Mouse (Mus musculus): ENCODE data around the gene Vps37c. TPM values are rescaled to one million over a fixed set of nuclear protein-coding genes. Genes with fewer than 3 reads are reported as not detected.
A peak's percentile ranks its signal among the peaks of the same experiment; 100 is the strongest.

Gene Vps37c
- polyA plus RNA-seq, 1 experiment from 2014 or later, result 31.1 TPM

DNA sequence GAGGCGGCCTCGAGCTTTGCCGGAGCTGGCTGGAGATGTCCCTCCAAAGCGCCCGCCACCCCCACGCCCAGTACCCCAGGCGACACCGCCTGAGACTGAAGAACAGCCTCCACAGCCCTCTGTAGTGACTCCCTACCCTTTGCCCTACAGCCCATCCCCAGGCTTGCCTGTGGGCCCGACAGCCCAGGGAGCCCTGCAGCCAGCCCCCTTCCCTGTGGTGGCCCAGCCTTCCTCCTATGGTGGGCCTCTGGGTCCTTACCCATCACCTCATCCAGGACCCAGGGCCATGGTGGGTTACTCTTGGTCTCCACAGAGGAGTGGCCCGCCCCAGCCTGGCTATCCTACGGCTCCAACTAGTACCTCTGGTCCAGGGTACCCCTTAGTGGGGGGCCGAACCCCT is 24.1 kb downstream of the Vps37c start:
- H3K27ac ChIP-seq (ENCODE audit: low read depth), result no peak overlapping the region
- no peak overlapping the region for H3K9ac ChIP-seq (ENCODE audit: low read length)
- H3K9me3 ChIP-seq (ENCODE audit: control insufficient read depth, low read length), result no peaks in the 10 kb centered on the region
- no peak for ATAC-seq (replicated peaks; ENCODE audit: low FRiP score, low TSS enrichment, low read depth)
- H3K36me3 ChIP-seq (ENCODE audit: control insufficient read depth, insufficient read depth, low read length), result peaks cover 49% of the 10 kb centered on the region
- DNase-seq (ENCODE audit: low spot score), result no peak
- no peak overlapping the region for H3K4me2 ChIP-seq (ENCODE audit: low read length)
- 86% methylated on average over 12 of the region's 12 CpGs for WGBS
- no peaks in the 10 kb centered on the region for H3K27me3 ChIP-seq (replicated peaks; ENCODE audit: control insufficient read depth, insufficient read depth, low read length)
- H3K4me3 ChIP-seq (ENCODE audit: low read depth, low read length), result no peak overlapping the region
- no peaks in the 10 kb centered on the region; the same call in 1 of the 2 replicates for H3K4me1 ChIP-seq (replicated peaks; ENCODE audit: control insufficient read depth, insufficient read depth, low read length)

GRCm38 (mm10) chr19:10713551-10713950 is 25.0 kb downstream of the Vps37c start:
- Histone ChIP-seq H3K36me3 (ENCODE audit: control insufficient read depth, insufficient read depth, low read length) (peaks cover 42% of the 10 kb centered on the region), H3K9me3 (ENCODE audit: control insufficient read depth, low read length) (no peaks in the 10 kb centered on the region), H3K27me3 (replicated peaks; ENCODE audit: control insufficient read depth, insufficient read depth, low read length) (no peaks in the 10 kb centered on the region), H3K4me2 (ENCODE audit: low read length) (no peak overlapping the region), H3K27ac (ENCODE audit: low read depth) (no peak overlapping the region), H3K9ac (ENCODE audit: low read length) (no peak overlapping the region), H3K4me3 (ENCODE audit: low read depth, low read length) (no peak overlapping the region), H3K4me1 (replicated peaks; ENCODE audit: control insufficient read depth, insufficient read depth, low read length) (peaks cover 4% of the 10 kb centered on the region; the same call in 1 of the 2 replicates)
- no peak for DNase-seq (ENCODE audit: low spot score)
- ATAC-seq (replicated peaks; ENCODE audit: low FRiP score, low TSS enrichment, low read depth), result no peak
- WGBS, result 90% methylated on average over 10 of the region's 10 CpGs

DNA sequence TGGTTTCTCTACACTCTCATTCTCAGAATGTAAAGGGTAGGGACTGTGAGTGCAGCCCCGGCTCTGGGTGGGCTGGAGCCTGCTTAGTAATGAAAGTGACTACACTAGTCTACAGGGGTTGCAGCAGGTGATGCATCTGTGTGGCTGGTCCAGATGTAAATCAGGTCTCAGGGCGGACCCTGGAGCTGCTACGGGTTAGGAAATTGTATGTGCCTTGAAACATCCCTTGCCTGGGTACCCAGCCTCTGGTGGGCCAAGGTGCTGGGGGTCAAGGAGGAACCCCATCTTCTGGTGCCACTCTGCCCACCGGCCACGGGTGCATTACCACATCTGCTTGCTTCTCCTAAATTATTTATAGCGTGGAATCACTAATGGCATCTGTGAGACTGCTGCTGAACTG is 25.6 kb downstream of the Vps37c start:
- Histone ChIP-seq H3K9ac (ENCODE audit: low read length) (no peak overlapping the region), H3K4me2 (ENCODE audit: low read length) (no peak overlapping the region), H3K4me3 (ENCODE audit: low read depth, low read length) (no peak overlapping the region), H3K4me1 (replicated peaks; ENCODE audit: control insufficient read depth, insufficient read depth, low read length) (peaks cover 4% of the 10 kb centered on the region; the same call in 1 of the 2 replicates), H3K9me3 (ENCODE audit: control insufficient read depth, low read length) (no peaks in the 10 kb centered on the region), H3K27me3 (replicated peaks; ENCODE audit: control insufficient read depth, insufficient read depth, low read length) (no peaks in the 10 kb centered on the region), H3K36me3 (ENCODE audit: control insufficient read depth, insufficient read depth, low read length) (peaks cover 40% of the 10 kb centered on the region), H3K27ac (ENCODE audit: low read depth) (no peak overlapping the region)
- DNase-seq (ENCODE audit: low spot score), result no peak
- WGBS, result 77% methylated on average over 6 of the region's 6 CpGs
- ATAC-seq (replicated peaks; ENCODE audit: low FRiP score, low TSS enrichment, low read depth), result no peak

GRCm38 (mm10) chr19:10714682-10715475 is 26.3 kb downstream of the Vps37c start:
- 43% methylated on average over 4 of the region's 4 CpGs for WGBS
- H3K36me3 ChIP-seq (ENCODE audit: control insufficient read depth, insufficient read depth, low read length), result peaks cover 40% of the 10 kb centered on the region
- no peaks in the 10 kb centered on the region for H3K9me3 ChIP-seq (ENCODE audit: control insufficient read depth, low read length)
- no peak overlapping the region for H3K4me3 ChIP-seq (ENCODE audit: low read depth, low read length)
- DNase-seq (ENCODE audit: low spot score), result peak; percentile 82
- no peaks in the 10 kb centered on the region for H3K27me3 ChIP-seq (replicated peaks; ENCODE audit: control insufficient read depth, insufficient read depth, low read length)
- ATAC-seq (replicated peaks; ENCODE audit: low FRiP score, low TSS enrichment, low read depth), result peak; percentile 72
- H3K27ac ChIP-seq (ENCODE audit: low read depth), result no peak overlapping the region
- no peak overlapping the region for H3K4me2 ChIP-seq (ENCODE audit: low read length)
- peaks cover 7% of the 10 kb centered on the region for H3K4me1 ChIP-seq (replicated peaks; ENCODE audit: control insufficient read depth, insufficient read depth, low read length)
- H3K9ac ChIP-seq (ENCODE audit: low read length), result no peak overlapping the region

DNA sequence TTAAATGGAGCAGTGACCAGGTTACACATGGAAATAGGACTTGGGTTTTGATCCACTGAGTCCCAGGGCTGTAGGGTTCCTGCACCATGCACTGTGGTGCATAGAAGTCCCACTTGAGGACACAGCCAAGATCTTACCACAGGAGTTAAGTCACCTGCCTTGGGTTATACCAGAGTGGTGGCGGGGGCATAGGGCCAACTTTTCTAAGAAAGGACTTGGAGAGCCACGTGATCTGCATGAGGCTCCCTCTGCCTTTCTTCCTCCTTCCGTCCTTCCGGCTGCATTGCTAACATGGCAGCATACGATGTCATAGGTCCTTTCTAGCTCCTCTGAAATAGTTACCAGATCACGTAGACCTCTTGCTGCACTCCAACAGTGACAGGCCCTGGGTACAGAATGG is 26.9 kb downstream of the Vps37c start:
- no peak overlapping the region for H3K4me2 ChIP-seq (ENCODE audit: low read length)
- DNase-seq (ENCODE audit: low spot score) (no peak), ATAC-seq (replicated peaks; ENCODE audit: low FRiP score, low TSS enrichment, low read depth) (no peak)
- whole genome bisulfite sequencing, result 94% methylated on average over 6 of the region's 6 CpGs
- peaks cover 37% of the 10 kb centered on the region for H3K36me3 ChIP-seq (ENCODE audit: control insufficient read depth, insufficient read depth, low read length)
- no peaks in the 10 kb centered on the region for H3K9me3 ChIP-seq (ENCODE audit: control insufficient read depth, low read length)
- no peak overlapping the region for H3K27ac ChIP-seq (ENCODE audit: low read depth)
- H3K27me3 ChIP-seq (replicated peaks; ENCODE audit: control insufficient read depth, insufficient read depth, low read length), result no peaks in the 10 kb centered on the region
- H3K9ac ChIP-seq (ENCODE audit: low read length), result no peak overlapping the region
- H3K4me3 ChIP-seq (ENCODE audit: low read depth, low read length), result no peak overlapping the region
- peaks cover 13% of the 10 kb centered on the region for H3K4me1 ChIP-seq (replicated peaks; ENCODE audit: control insufficient read depth, insufficient read depth, low read length)

DNA sequence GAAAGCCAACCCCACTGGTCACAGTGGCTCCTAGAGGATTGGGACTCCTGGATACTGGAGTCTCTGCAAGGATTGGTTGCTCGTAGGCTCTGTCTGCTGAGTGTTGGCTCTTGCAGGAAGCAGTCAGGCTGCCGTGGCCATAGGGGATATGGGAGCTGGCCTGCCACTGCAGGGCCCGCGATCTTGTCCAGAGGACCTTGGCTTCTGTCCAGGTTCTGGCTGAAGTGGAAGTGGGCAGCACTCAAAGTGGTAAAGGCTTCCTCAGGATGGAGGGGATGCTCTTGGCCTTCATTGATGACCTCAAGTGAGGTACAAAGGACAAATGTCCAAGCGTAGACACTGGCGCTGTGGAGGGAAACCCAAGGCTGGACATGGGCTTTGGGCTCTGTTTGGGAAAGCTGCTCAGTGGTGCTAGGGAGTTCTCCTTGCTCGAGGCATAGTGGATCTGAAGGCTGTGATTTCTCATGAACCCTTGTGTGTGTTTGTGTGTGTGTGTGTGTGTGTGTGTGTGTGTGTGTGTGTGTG is 29.8 kb downstream of the Vps37c start:
- Histone ChIP-seq H3K4me1 (replicated peaks; ENCODE audit: control insufficient read depth, insufficient read depth, low read length) (peaks cover 16% of the 10 kb centered on the region), H3K9me3 (ENCODE audit: control insufficient read depth, low read length) (no peaks in the 10 kb centered on the region), H3K27ac (ENCODE audit: low read depth) (no peak overlapping the region), H3K9ac (ENCODE audit: low read length) (no peak overlapping the region), H3K36me3 (ENCODE audit: control insufficient read depth, insufficient read depth, low read length) (peaks cover 8% of the 10 kb centered on the region), H3K4me2 (ENCODE audit: low read length) (no peak overlapping the region), H3K4me3 (ENCODE audit: low read depth, low read length) (no peak overlapping the region), H3K27me3 (replicated peaks; ENCODE audit: control insufficient read depth, insufficient read depth, low read length) (no peaks in the 10 kb centered on the region)
- WGBS, result 70% methylated on average over 7 of the region's 7 CpGs
- DNase-seq (ENCODE audit: low spot score) (no peak), ATAC-seq (replicated peaks; ENCODE audit: low FRiP score, low TSS enrichment, low read depth) (no peak)

GRCm38 (mm10) chr19:10719751-10720150 is 31.2 kb downstream of the Vps37c start:
- no peak overlapping the region for H3K9ac ChIP-seq (ENCODE audit: low read length)

DNA sequence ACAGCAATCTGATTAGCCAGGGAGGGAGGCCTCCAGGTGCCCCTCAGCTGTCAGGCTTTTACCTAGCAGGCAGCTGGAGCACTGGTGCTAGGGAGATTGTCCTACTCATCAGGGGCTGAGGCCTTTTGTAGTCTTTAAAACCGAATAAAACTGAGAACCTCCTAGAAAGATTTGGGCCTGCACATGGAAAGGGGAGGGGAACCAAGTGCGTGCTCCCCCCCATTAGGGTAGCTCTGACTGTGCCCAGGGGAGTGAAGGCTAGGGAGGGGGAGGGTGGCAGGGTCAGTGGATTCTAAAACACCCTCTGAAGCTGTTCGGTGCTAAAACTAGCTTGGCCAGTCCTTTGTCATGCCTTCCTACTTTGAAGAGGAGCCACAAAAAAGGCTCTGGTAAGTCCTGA is 32.0 kb downstream of the Vps37c start:
- Histone ChIP-seq H3K4me2 (ENCODE audit: low read length) (no peak overlapping the region), H3K36me3 (ENCODE audit: control insufficient read depth, insufficient read depth, low read length) (no peaks in the 10 kb centered on the region), H3K9me3 (ENCODE audit: control insufficient read depth, low read length) (no peaks in the 10 kb centered on the region), H3K9ac (ENCODE audit: low read length) (no peak overlapping the region), H3K27me3 (replicated peaks; ENCODE audit: control insufficient read depth, insufficient read depth, low read length) (no peaks in the 10 kb centered on the region), H3K4me3 (ENCODE audit: low read depth, low read length) (no peak overlapping the region), H3K27ac (ENCODE audit: low read depth) (no peak overlapping the region), H3K4me1 (replicated peaks; ENCODE audit: control insufficient read depth, insufficient read depth, low read length) (peaks cover 16% of the 10 kb centered on the region)
- ATAC-seq (replicated peaks; ENCODE audit: low FRiP score, low TSS enrichment, low read depth) (no peak), DNase-seq (ENCODE audit: low spot score) (no peak)
- WGBS, result 25% methylated on average over 3 of the region's 3 CpGs

More at GRCm38 (mm10) chr19:10719751-10720150, 31.2 kb downstream of the Vps37c start:
- Histone ChIP-seq H3K4me3 (ENCODE audit: low read depth, low read length) (no peak overlapping the region), H3K36me3 (ENCODE audit: control insufficient read depth, insufficient read depth, low read length) (no peaks in the 10 kb centered on the region), H3K4me1 (replicated peaks; ENCODE audit: control insufficient read depth, insufficient read depth, low read length) (peaks cover 16% of the 10 kb centered on the region), H3K4me2 (ENCODE audit: low read length) (no peak overlapping the region), H3K27me3 (replicated peaks; ENCODE audit: control insufficient read depth, insufficient read depth, low read length) (no peaks in the 10 kb centered on the region), H3K9me3 (ENCODE audit: control insufficient read depth, low read length) (no peaks in the 10 kb centered on the region), H3K27ac (ENCODE audit: low read depth) (no peak overlapping the region)
- DNase-seq (ENCODE audit: low spot score) (no peak), ATAC-seq (replicated peaks; ENCODE audit: low FRiP score, low TSS enrichment, low read depth) (no peak)
- 9% methylated on average over 2 of the region's 2 CpGs for WGBS

DNA sequence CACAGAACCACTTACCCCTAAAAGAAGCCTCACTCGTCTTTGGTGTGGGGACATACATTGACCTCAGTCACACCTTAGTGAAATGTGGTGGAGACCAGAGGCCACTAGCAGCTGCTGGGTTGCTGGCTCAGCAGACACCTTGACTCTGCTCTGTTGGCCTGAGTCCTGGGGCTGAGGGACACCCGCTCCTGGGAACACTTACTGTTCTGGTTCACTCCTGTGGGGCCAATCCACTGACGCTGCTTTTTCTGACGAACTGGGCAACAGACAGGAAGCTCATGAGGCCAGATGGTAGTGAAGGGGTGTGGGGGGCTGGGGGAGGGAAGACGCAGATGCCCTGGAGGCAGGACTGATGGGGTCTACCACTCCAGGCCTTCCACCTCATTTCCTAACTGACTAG is 32.5 kb downstream of the Vps37c start:
- no peak overlapping the region for H3K27ac ChIP-seq (ENCODE audit: low read depth)
- no peaks in the 10 kb centered on the region for H3K27me3 ChIP-seq (replicated peaks; ENCODE audit: control insufficient read depth, insufficient read depth, low read length)
- WGBS, result 39% methylated on average over 5 of the region's 5 CpGs
- DNase-seq (ENCODE audit: low spot score), result no peak
- H3K4me2 ChIP-seq (ENCODE audit: low read length), result no peak overlapping the region
- H3K36me3 ChIP-seq (ENCODE audit: control insufficient read depth, insufficient read depth, low read length), result no peaks in the 10 kb centered on the region
- no peaks in the 10 kb centered on the region for H3K9me3 ChIP-seq (ENCODE audit: control insufficient read depth, low read length)
- H3K4me3 ChIP-seq (ENCODE audit: low read depth, low read length), result no peak overlapping the region
- ATAC-seq (replicated peaks; ENCODE audit: low FRiP score, low TSS enrichment, low read depth), result no peak
- H3K9ac ChIP-seq (ENCODE audit: low read length), result no peak overlapping the region
- peaks cover 16% of the 10 kb centered on the region for H3K4me1 ChIP-seq (replicated peaks; ENCODE audit: control insufficient read depth, insufficient read depth, low read length)
